Mouse (Mus musculus) heart, embryonic 16.5 days (tissue): ENCODE measurements at regions not wholly inside any gene's neighbourhood (a gene's known extent, or its start where the extent isn't known, plus 50 kb on each side); places are given as distances from the start of the nearest gene placed in this dataset.

ENCODE experiments used
- ATAC-seq: fragments of 200-750 bp; cut with Nextera tagmentation; replicated peaks from 2 replicates; pipeline ENCODE4 v1.8.0; 2017; ENCODE audit warnings: moderate number of reproducible peaks; ENCODE audit not compliant: insufficient read depth, low FRiP score; ENCODE audit errors: extremely low read depth
- H3K27ac ChIP-seq: fragments of 300-500 bp; sonication (generic); 2 replicates; pipeline ENCODE4 v1.5.1; 2014; ENCODE audit warnings: mild to moderate bottlenecking, low read length, control low read depth, moderate library complexity
- H3K27me3 ChIP-seq: fragments of 300-500 bp; sonication (generic); 2 replicates; pipeline ENCODE4 v1.6.1; 2014; ENCODE audit warnings: low read length, mixed read lengths; ENCODE audit not compliant: control insufficient read depth, insufficient read depth
- H3K36me3 ChIP-seq: fragments of 300-500 bp; sonication (generic); 2 replicates; pipeline ENCODE4 v1.6.1; 2014; ENCODE audit not compliant: control insufficient read depth, insufficient read depth
- H3K4me1 ChIP-seq: fragments of 300-500 bp; sonication (generic); 2 replicates; pipeline ENCODE4 v1.6.1; 2014; ENCODE audit warnings: low read length, mixed read lengths; ENCODE audit not compliant: control insufficient read depth, insufficient read depth
- H3K4me2 ChIP-seq: fragments of 300-500 bp; sonication (generic); 2 replicates; pipeline ENCODE4 v1.6.1; 2014; ENCODE audit warnings: low read depth, mild to moderate bottlenecking, control low read depth, low read length
- H3K4me3 ChIP-seq: fragments of 300-500 bp; sonication (generic); 2 replicates; pipeline ENCODE4 v1.5.1; 2014; ENCODE audit warnings: mild to moderate bottlenecking, control low read depth, low read length
- H3K9ac ChIP-seq: fragments of 300-500 bp; sonication (generic); 2 replicates; pipeline ENCODE4 v1.6.1; 2014; ENCODE audit warnings: low read length, control low read depth
- H3K9me3 ChIP-seq: fragments of 300-500 bp; sonication (generic); replicated peaks from 2 replicates; pipeline ENCODE4 v1.6.1; 2016; ENCODE audit warnings: low read length; ENCODE audit not compliant: control insufficient read depth
- WGBS: fragments of 180-500 bp; shearing (Covaris S2); extraction: QIAGEN DNeasy Blood & Tissue Kit; methylation state at CpG from one replicate; pipeline ENCODE4 v1.1.7; 2014; 5-methylcytosine and 5-hydroxymethylcytosine counted together

DNA sequence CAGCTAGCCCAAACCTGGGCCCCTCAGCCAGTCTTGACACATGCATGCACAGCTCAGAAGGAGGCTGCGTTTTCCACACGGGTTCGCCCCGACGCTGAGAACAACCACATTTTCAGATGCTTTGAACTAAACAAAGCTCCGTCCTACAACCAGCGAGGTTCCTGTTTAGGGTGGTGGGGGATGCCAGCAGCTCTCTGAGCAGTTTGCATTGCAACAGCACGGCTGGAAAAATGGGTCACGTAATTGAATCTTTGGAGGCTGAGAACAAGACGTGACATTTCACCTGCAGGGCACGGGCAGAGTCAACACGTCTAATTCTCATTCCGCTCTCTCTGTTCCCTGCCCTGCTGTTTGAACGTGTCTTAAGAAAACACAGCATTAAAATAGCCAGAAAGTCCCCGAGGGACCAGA is 119.2 kb downstream of the Syk start:
- peak overlapping the region; percentile 20; the same call in 1 of the 2 replicates for H3K4me2 ChIP-seq
- H3K27ac ChIP-seq = peak overlapping the region; percentile 32; the same call in 1 of the 2 replicates
- H3K4me1 ChIP-seq = no peaks in the 10 kb centered on the region
- no peak overlapping the region for H3K9ac ChIP-seq
- WGBS = 42% methylated on average over 15 of the region's 15 CpGs
- no peaks in the 10 kb centered on the region for H3K9me3 ChIP-seq
- no peaks in the 10 kb centered on the region for H3K36me3 ChIP-seq
- H3K27me3 ChIP-seq = no peaks in the 10 kb centered on the region
- no peak overlapping the region for H3K4me3 ChIP-seq
- ATAC-seq = no peak

DNA sequence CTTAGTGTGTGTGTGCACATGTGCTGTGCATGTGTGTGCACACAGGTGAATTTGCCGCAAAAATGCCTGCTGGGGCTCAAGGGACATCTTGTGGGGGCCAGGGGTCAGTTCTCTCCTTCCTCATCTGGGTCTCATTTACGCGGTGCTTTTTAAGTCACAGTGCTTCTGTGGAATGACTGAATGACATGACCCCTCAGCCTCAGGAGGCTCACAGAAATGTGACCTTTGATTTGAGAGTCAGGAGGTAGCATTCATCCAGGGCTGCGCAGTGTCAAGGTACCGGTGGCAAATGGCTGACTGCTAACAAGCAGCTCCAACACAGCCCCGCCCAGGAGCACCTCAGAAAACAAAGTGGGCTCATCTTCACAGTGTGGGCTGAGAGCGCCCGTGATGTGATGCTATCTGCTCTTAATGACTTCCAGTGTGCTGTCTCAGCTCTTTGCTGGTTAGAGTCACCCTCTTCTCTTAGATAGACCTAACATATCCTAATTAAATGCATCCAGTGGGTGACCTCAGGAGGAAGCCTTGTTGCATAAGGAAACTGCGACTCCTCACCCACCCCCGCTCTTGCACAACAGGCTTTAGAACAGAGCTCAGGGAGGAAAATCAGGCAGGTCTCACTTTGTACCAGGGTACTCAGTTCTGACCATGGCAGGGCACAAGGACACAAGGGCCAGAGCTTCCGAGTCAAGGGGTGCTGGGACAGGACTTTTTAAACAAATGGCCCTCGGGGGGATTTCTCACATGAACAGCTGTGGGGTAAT is 120.6 kb downstream of the Syk start:
- H3K9me3 ChIP-seq = no peaks in the 10 kb centered on the region
- H3K4me1 ChIP-seq = no peaks in the 10 kb centered on the region
- no peaks in the 10 kb centered on the region for H3K27me3 ChIP-seq
- no peak for ATAC-seq
- H3K4me2 ChIP-seq = no peak overlapping the region
- no peak overlapping the region for H3K4me3 ChIP-seq
- H3K36me3 ChIP-seq = no peaks in the 10 kb centered on the region
- H3K27ac ChIP-seq = no peak overlapping the region
- WGBS = 62% methylated on average over 12 of the region's 12 CpGs
- no peak overlapping the region for H3K9ac ChIP-seq

DNA sequence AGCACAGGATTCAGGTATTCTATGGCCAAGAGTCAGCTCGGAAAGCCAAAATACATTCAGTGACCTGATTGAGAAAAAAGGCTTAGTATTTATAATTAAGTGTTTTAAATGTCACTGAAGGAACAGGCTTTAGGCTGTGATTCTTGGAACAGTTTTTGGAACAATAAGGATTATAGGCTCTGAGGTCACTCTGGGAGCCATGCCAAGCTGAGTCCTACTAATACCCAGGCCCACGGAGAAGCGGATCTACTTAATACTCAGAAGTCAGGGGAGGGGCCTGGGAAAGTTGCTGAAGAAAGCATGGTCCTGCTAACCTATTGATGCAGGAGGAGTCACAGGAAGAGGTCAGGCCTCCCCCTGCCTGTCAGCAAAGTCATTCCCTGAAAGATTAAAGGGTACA is 121.7 kb downstream of the Syk start:
- 52% methylated on average over 3 of the region's 3 CpGs for WGBS
- no peaks in the 10 kb centered on the region for H3K27me3 ChIP-seq
- no peaks in the 10 kb centered on the region for H3K9me3 ChIP-seq
- no peaks in the 10 kb centered on the region for H3K36me3 ChIP-seq
- ATAC-seq = no peak
- H3K4me1 ChIP-seq = no peaks in the 10 kb centered on the region
- H3K4me2 ChIP-seq = no peak overlapping the region
- no peak overlapping the region for H3K4me3 ChIP-seq
- no peak overlapping the region for H3K9ac ChIP-seq
- 0 out of 2 replicates have a peak overlapping the region, but pooled peaks have one; percentile 27 for H3K27ac ChIP-seq

DNA sequence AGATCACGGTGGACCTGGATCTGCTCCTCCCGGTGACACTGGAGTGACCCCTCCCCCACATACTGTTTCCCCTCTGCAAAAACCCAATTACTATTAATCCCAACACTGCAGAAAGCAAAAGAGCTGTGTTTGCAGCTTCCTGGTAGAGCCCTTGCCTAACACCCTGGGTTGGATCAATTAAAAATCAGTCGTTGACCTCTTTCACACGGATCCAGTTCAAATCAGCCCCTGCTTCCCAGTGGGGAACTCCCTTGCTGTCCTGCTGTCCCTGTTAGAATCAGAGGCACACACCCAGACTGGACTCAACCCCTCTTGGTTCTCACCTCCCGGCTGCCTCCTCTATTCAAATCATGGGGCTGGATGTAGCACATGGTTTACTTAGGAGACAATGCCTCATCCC is 126.6 kb downstream of the Syk start:
- no peak overlapping the region for H3K27ac ChIP-seq
- H3K27me3 ChIP-seq = no peaks in the 10 kb centered on the region
- no peak overlapping the region for H3K4me3 ChIP-seq
- H3K9ac ChIP-seq = no peak overlapping the region
- no peak overlapping the region for H3K4me2 ChIP-seq
- no peak for ATAC-seq
- no peaks in the 10 kb centered on the region for H3K9me3 ChIP-seq
- no peaks in the 10 kb centered on the region for H3K4me1 ChIP-seq
- H3K36me3 ChIP-seq = no peaks in the 10 kb centered on the region
- 52% methylated on average over 5 of the region's 5 CpGs for WGBS

DNA sequence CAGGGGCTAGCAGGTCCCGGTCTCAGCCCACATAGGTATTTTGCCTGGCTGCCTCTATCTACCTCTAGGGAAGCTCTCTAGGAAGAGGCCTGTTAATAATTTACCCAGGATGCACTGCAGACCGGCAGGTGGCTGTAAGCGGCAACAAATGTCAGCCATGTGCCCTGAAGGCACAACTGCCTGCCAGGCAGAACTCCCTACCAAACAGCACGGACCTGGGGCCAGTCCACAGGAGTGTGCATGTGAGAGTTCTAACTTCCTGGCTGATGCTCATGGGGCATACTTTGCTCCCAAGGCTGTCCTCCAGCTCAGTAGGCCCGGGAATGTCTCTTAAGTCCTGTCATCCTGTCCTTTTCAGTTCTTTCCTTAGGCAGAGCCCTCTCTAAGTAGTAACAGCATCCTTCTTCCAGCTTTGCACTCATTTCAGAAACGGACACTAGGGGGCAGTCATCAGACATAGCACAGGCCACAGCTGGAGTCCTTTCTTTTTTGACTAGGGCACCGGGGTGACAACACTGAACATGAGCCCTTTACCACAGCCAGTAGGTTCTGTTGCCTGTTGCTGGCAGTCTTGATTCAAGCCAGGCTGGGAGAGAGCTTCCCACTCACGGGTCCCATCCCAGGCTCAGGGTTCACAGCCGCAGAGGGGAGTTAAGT is 128.9 kb downstream of the Syk start:
- 38% methylated on average over 9 of the region's 9 CpGs for WGBS

DNA sequence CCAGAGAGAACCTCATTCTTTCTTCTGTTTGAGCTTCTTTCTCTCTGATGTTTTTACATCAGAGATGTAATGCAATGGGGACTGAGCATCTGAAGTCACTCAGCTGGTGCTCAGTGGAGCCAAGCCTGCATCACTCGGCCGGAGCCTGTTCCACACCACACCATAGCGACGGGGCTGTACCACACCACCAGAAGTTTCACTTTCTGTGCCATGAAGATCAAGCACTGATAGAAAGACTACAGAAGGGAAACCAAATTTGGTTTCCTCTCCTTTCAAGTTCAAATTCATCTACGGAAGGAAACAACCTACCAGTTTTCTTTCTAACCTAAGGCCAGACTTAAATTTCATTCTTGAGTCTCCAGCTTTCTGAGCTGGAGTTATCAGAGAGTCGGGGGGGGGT is 138.5 kb downstream of the Syk start:
- no peaks in the 10 kb centered on the region for H3K36me3 ChIP-seq
- 0 out of 2 replicates have a peak, but pooled peaks cover 4% of the 10 kb centered on the region for H3K4me1 ChIP-seq
- no peak overlapping the region for H3K27ac ChIP-seq
- H3K27me3 ChIP-seq = no peaks in the 10 kb centered on the region
- no peak for ATAC-seq
- 80% methylated on average over 6 of the region's 6 CpGs for WGBS
- H3K9me3 ChIP-seq = no peaks in the 10 kb centered on the region
- H3K4me2 ChIP-seq = no peak overlapping the region
- no peak overlapping the region for H3K4me3 ChIP-seq
- no peak overlapping the region for H3K9ac ChIP-seq

More for the DNA sequence above, 128.9 kb downstream of the Syk start:
- Histone ChIP-seq H3K9ac (no peak overlapping the region), H3K4me3 (no peak overlapping the region), H3K9me3 (no peaks in the 10 kb centered on the region), H3K27ac (no peak overlapping the region), H3K4me1 (no peaks in the 10 kb centered on the region), H3K27me3 (no peaks in the 10 kb centered on the region), H3K36me3 (no peaks in the 10 kb centered on the region), H3K4me2 (no peak overlapping the region)
- ATAC-seq = peak; percentile 70; the same call in 1 of the 2 replicates

DNA sequence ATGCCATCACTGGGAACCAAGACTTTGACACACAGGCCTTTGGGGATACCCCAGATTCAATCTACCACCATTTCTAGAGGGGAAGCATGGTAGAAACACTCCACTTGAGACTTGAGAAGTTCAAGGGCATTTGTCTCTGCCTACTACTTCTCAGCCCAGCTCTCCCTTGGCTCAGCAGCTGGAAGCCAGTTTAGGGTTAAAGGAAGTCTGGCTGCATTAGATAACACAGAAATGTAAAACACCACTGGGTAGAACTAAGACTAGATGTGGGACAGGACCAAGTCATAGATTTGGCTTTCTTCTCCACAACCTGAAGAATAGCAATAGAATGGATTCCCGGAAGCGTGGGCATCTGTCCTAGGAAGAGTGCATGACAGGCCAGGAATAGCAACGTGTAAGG is 139.7 kb downstream of the Syk start:
- no peak for ATAC-seq
- H3K4me3 ChIP-seq = no peak overlapping the region
- WGBS = 57% methylated on average over 3 of the region's 3 CpGs

DNA sequence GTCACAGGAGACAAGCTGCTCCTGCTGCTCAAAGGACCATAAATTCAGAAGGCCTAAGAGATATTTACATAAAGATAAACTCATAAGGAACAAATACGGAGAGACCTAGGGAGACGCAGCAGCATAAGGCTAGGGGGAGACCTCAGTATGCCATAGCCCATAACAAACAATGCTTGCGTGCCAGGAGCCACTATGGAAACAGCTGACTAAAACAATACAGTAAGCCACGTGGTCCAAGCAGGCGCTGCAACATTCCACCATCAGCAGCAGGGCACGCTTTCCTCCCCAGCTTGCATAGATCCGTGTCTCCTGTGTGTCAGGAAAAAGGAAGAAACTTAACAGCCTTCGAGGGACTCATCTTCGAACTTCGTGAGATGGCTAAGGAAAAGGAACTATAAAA is 143.1 kb downstream of the Syk start:
- H3K9me3 ChIP-seq = no peaks in the 10 kb centered on the region
- H3K27ac ChIP-seq = no peak overlapping the region
- no peak overlapping the region for H3K4me2 ChIP-seq
- H3K9ac ChIP-seq = no peak overlapping the region
- WGBS = 36% methylated on average over 10 of the region's 10 CpGs
- no peaks in the 10 kb centered on the region for H3K36me3 ChIP-seq
- 0 out of 2 replicates have a peak, but pooled peaks cover 4% of the 10 kb centered on the region for H3K4me1 ChIP-seq
- no peaks in the 10 kb centered on the region for H3K27me3 ChIP-seq
- ATAC-seq = peak; percentile 69
- H3K4me3 ChIP-seq = no peak overlapping the region

More for the DNA sequence above, 139.7 kb downstream of the Syk start:
- Histone ChIP-seq H3K9ac (no peak overlapping the region), H3K9me3 (no peaks in the 10 kb centered on the region), H3K27ac (no peak overlapping the region), H3K4me2 (no peak overlapping the region), H3K36me3 (no peaks in the 10 kb centered on the region), H3K4me1 (0 out of 2 replicates have a peak, but pooled peaks cover 4% of the 10 kb centered on the region), H3K27me3 (no peaks in the 10 kb centered on the region)

DNA sequence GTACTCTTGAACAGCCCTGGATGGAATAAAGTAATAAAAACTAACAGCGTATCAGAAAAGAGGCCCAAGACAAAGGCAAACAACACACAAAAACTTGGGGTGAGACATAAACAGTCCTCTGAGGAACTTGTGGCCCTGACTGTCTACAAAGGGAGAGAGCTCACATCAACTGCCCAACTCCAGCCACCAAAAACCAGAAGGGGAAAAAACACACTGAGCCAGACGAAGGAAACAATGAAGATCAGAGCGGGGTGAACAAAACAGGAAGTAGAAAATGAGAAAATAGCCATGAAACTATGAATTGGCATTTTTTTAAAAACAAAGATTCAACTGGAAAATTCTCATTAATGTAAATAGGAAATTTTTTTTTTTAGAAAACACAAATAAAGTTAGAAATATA is 143.6 kb downstream of the Syk start:
- no peaks in the 10 kb centered on the region for H3K36me3 ChIP-seq
- no peak overlapping the region for H3K4me3 ChIP-seq
- no peaks in the 10 kb centered on the region for H3K9me3 ChIP-seq
- no peak overlapping the region for H3K27ac ChIP-seq
- no peak for ATAC-seq
- 63% methylated on average over 3 of the region's 3 CpGs for WGBS
- H3K4me1 ChIP-seq = 0 out of 2 replicates have a peak, but pooled peaks cover 4% of the 10 kb centered on the region
- no peak overlapping the region for H3K4me2 ChIP-seq
- no peaks in the 10 kb centered on the region for H3K27me3 ChIP-seq
- no peak overlapping the region for H3K9ac ChIP-seq
